Mouse (Mus musculus): ENCODE data around the gene Man1c1. TPM values are rescaled to one million over a fixed set of nuclear protein-coding genes. Genes with fewer than 3 reads are reported as not detected.

Man1c1 gene
- total RNA-seq, 4 experiments from 2014 or later = 34.6 to 40.0 (median 38.4) TPM

DNA sequence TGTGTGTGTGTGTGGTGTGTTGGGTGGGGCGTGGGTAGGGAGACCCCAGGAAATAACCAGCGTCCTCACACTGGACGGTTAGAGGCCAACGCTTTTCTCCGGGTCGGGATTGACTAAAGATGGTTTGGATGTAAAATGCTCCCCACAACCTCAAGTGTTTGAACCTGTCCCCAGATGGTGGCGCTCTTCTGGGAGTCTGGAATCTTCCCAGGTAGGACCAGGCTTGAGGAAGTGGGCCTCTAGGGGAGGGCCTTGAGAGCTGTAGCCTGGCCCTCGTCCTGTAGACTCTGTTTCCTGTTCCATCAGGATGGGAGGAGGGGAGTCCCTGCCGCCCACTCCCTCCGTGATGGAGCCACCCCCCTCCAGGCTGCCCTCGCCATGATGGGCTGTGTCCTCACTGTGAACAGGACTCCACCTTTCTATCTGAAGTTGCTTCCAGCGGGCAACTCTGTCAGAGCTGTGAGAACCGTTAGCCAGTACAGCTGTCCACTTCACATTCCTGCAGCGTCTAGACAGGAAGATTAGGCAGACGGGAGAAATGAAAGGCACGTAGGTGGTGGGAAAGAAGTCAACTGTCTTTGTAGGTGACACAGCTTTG, 91.9 kb downstream of the Man1c1 start:
- DNase-seq (ENCODE audit: low spot score in 2 of 2) = no peak

GRCm38 (mm10) chr4:134610616-134611015, 93.5 kb downstream of the Man1c1 start:
- no peak for DNase-seq (ENCODE audit: low spot score in 2 of 2)

GRCm38 (mm10) chr4:134607679-134608078, 96.4 kb downstream of the Man1c1 start:
- DNase-seq (ENCODE audit: low spot score in 2 of 2) = no peak

DNA sequence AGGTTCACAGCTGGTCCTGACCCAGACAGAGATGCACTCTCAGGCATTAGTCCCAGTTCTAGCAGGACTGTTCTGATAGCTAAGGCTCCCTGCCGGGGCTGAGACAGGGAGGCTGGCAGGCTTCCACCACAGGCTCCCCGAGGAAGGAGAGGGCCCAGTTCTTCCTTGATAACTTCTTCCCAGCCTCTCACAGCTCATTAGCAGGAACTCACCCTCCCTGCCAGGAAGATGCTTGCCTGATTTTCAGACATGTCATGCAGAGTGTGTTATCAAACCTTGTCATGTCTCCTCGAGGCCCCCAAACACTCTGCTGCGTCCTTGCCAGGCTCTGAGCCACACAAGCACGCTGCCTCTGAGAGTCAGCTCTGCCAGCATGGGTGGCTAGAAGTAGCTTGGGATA, 98.0 kb downstream of the Man1c1 start:
- DNase-seq (ENCODE audit: low spot score in 2 of 2) = no peak

DNA sequence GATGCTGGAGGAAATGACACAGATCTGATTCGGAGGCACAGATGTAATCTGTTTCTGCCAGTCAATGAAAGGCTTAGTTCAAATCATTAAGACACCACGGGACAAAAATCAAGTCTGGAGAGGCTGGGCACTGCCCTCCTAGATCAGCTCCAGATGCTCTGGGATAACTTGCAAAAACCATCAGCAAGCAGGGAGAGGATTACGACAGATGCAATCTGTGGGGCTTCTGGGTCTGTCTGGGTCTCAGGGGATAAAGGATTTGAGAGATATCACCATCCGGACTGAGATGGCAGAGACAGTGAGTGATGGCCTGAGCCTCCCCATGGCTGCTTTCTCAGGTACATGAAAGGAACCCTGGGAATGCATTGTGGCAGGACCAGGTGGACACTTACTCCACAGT, 99.6 kb downstream of the Man1c1 start:
- DNase-seq (ENCODE audit: low spot score in 2 of 2) = no peak

DNA sequence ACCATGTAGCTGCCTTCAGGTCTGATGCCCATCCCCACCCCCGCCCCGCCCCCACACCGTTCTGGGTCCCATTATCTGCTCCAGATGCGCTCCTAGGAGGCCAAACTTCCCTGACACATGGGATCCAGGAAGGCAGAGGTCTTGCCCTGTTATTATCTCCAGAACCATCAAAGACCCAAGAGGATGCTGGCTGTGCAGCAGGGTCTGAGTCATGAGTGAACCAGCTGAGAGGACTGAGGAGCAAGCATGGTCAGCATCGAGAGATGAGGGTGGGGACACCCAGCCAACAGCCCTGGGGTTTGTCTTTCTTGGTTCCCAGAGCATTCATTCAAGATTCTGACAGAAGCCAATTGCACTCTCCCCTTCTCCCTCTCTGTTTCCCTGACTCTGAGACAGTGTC, 100.5 kb downstream of the Man1c1 start:
- DNase-seq (ENCODE audit: low spot score in 2 of 2) = no peak

- no peak for DNase-seq (ENCODE audit: low spot score in 2 of 2)
Observed at GRCm38 (mm10) chr4:134602610-134603009, 101.5 kb downstream of the Man1c1 start.

DNA sequence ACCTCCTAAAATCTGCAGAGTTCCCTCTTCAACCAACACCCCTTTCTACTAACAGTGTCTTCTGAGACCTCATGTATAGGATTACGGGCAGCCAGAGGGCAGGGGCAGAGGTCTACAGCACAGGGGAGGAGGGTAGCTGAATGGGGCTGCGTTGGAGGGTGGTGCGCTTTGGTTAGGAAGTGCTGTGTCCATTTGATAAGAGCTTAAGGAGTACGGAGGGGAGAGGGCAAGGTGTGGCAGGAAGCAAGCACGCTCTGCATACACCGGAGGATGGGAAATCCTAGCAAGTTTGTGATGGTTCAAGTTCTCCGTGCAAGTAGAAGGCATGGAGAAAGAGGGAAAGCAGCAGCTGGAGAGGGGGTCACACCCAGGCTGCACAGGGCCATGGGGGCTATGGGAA, 102.1 kb downstream of the Man1c1 start:
- DNase-seq (ENCODE audit: low spot score in 2 of 2) = no peak

DNA sequence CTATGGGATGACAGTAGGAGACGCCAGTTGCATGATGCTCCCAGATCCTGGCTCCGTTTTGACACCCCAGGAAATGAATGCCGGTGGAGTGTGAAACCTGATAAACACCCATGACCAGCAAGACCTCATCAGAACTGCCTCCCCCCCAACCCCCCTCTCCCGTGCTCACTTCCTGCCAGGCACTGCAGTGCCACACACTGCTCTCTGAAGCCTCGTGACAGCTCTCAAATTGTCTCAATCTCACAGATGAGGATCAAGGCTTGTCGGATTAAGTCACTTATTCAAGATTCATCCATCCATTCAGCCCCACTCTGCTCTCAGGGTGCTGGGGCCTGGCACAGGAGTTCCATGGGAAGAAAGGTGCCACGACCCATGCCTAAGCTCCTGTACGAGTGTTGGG, 102.7 kb downstream of the Man1c1 start:
- no peak for DNase-seq (ENCODE audit: low spot score in 2 of 2)

- no peak for DNase-seq (ENCODE audit: low spot score in 2 of 2)
Observed at GRCm38 (mm10) chr4:134600777-134601176, 103.3 kb downstream of the Man1c1 start.

DNA sequence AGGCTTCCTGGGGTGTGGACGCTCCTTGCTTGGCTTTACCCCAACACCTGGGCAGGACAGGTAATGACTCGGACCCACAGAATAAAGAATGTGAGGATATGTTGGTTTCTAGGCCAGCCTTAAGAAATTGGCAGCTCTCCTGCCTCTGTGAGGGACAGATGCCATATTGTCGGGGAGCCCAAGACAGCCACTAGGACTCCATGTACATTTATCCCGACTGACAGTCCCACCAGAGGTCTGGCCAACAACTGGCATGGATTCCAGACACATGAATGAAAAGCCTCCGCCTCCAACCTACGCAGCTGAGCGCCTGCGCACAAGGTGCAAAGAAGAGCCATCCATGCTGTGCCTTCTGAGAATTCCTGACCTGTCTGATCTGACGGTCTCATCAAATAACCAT, 104.0 kb downstream of the Man1c1 start:
- no peak for DNase-seq (ENCODE audit: low spot score in 2 of 2)

DNA sequence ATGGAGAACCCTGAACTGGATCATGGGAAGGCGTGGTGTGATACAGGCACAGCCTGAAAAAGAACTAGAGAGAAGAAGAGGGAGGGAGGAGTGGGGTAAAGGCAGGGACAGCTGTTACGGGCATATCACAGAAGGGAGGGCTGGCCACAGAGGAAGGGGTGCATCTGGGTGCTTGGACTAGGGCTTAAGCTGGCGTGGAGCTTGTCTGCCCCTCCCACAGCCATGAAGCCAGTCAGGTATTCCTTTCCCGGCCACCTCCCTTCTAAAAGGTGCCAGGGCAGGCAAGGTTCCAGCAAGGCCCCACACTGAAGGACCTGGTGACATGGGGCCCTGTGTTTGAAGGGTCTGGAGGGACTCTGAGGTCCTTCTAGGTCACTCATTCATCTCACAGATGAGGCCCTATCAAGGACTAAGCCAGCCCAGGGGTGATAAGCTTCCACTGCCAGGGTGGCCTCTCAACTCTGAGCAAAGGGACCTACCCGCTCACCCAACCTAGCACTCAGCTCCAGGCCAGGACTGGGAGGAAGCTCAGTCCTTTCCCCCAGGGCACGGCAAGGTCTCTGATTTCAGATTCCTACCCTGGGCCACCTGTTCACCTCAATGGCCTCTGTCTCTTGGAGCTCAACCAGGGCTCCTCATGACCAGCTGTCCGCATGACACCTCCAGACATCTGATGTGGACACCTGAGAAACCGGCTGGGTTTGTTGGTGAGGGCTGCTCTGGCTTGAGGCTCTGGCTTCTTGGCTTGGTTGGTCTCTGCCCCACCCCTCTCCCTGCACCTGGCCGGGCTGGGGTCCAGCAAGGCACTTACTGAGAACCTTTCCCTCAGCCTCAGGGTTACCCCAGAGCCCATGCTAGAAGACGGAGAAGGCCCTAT, 107.0 kb downstream of the Man1c1 start:
- DNase-seq (ENCODE audit: low spot score in 2 of 2) = no peak

- no peak for DNase-seq (ENCODE audit: low spot score in 2 of 2)
Observed at GRCm38 (mm10) chr4:134594731-134595439, 109.2 kb downstream of the Man1c1 start.

- no peak for DNase-seq (ENCODE audit: low spot score in 2 of 2)
Observed at GRCm38 (mm10) chr4:134592442-134592841, 111.6 kb downstream of the Man1c1 start.

GRCm38 (mm10) chr4:134591506-134592061, 112.5 kb downstream of the Man1c1 start:
- DNase-seq (ENCODE audit: low spot score in 2 of 2) = no peak

DNA sequence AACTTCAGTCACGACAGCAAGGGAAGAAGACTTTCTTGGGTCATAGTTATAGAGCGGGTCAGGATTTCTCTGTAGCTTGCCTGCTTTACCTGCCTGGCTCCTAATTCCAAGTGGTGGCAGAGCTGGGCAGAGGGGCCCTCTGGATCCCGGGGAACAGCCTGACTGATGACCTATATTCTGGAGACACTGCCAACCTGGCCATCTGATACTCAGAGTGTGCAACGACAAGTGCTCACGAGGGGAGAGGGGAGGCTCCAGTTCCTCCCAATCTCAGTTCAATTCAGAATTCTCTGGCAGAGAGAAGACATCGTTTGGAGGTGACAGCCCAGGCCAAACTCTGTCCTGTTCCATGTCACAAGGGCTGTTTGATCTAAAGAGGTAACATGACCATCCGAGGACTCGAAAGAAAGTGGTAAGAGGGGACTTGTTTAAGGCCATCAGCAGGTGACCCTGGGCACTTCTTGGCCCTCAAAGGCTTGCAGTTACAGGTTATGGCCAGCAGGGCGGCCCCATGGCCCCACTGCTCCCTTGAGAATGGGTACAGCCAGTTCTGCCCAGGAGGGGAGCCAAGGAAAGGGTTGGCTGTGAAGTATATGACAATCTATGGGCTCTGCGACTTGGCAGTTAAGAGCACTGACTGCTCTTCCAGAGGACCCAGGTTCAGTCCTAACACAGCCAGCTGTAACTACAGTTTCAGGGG, 113.7 kb downstream of the Man1c1 start:
- DNase-seq (ENCODE audit: low spot score in 2 of 2) = no peak

GRCm38 (mm10) chr4:134589786-134590185, 114.3 kb downstream of the Man1c1 start:
- DNase-seq (ENCODE audit: low spot score in 2 of 2) = no peak

DNA sequence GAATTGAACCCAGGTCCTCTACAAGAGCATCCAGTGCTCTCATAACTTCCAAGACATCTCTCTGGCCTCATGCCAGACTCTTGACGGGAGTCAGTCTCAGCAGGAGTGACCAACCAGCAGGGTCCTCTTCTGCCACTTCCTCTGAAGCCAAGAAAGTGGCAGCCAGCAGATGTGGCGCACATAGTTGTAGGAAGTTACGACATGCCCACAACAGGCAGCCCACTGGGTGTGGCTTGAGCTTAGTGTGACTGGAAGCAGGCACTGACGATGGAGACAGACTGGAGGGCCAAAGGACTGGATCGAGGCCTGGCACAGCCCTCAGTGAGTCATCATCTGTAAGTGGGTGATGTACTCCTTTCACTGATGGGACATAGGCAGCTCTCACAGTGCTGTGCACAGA, 115.1 kb downstream of the Man1c1 start:
- DNase-seq (ENCODE audit: low spot score in 2 of 2) = no peak

GRCm38 (mm10) chr4:134588287-134588686, 115.8 kb downstream of the Man1c1 start:
- DNase-seq (ENCODE audit: low spot score in 2 of 2) = no peak

- no peak for DNase-seq (ENCODE audit: low spot score in 2 of 2)
Observed at GRCm38 (mm10) chr4:134587636-134588197, 116.4 kb downstream of the Man1c1 start.

- DNase-seq (ENCODE audit: low spot score in 2 of 2) = no peak
Observed at GRCm38 (mm10) chr4:134586631-134587030, 117.5 kb downstream of the Man1c1 start.

Measured in left cerebral cortex, adult 8-10 months (tissue).